Comparison of ENCODE assay signal across 29 mouse cellular contexts in genomic region chr7:133167903-133168302, GRCm38 (mm10). TPM values are rescaled to one million over a fixed set of nuclear protein-coding genes. Genes with fewer than 3 reads are reported as not detected.
"Had no signal": no experiment of that assay in that cellular context is flagged by ENCODE, and none has a peak within 500 bp of the region (broad histone marks: within the 10 kb centered on the region; RNA-seq: fewer than 3 reads in every experiment).

No protein-coding gene starts in this region.

- H3K4me3 ChIP-seq: embryonic facial prominence, embryonic 10.5 days; embryonic facial prominence, embryonic 12.5 days; embryonic facial prominence, embryonic 13.5 days; embryonic facial prominence, embryonic 15.5 days; erythroblast, embryonic 14.5 days; forebrain, embryonic 10.5 days; forebrain, embryonic 12.5 days; forebrain, embryonic 13.5 days; forebrain, embryonic 15.5 days; gastrocnemius, adult 2 months; heart, adult 2 months had no signal

- H3K36me3 ChIP-seq: embryonic facial prominence, embryonic 10.5 days; embryonic facial prominence, embryonic 12.5 days; embryonic facial prominence, embryonic 13.5 days; embryonic facial prominence, embryonic 15.5 days; forebrain, embryonic 10.5 days; forebrain, embryonic 12.5 days; forebrain, embryonic 15.5 days had no signal

- H3K27ac ChIP-seq: embryonic facial prominence, embryonic 10.5 days; embryonic facial prominence, embryonic 12.5 days; embryonic facial prominence, embryonic 13.5 days; embryonic facial prominence, embryonic 15.5 days; forebrain, embryonic 10.5 days; forebrain, embryonic 12.5 days; forebrain, embryonic 13.5 days; forebrain, embryonic 15.5 days; gastrocnemius, adult 2 months; heart, adult 2 months had no signal

- DNase-seq: cerebellum, adult 2 months; cerebellum, adult 8-10 months; cerebellum, adult 9-10 months; cerebellum, adult 9-11 months; cerebellum, postnatal 10 days; cerebellum, postnatal 14 days; cerebellum, postnatal 25 days; cerebellum, postnatal 36 days; embryo, embryonic 11 days; forebrain, postnatal 0 days; gastrocnemius, adult 2 months; gastrocnemius, postnatal 10 days; gastrocnemius, postnatal 14 days; gastrocnemius, postnatal 25 days; heart, adult 18-20 months; heart, adult 2 months had no signal

- H3K4me1 ChIP-seq: forebrain, embryonic 10.5 days; forebrain, embryonic 12.5 days had no signal

- H3K27me3 ChIP-seq: embryonic facial prominence, embryonic 12.5 days; embryonic facial prominence, embryonic 13.5 days; embryonic facial prominence, embryonic 15.5 days; forebrain, embryonic 12.5 days; forebrain, embryonic 13.5 days; forebrain, embryonic 15.5 days had no signal

- H3K9ac ChIP-seq: embryonic facial prominence, embryonic 12.5 days; embryonic facial prominence, embryonic 13.5 days; embryonic facial prominence, embryonic 15.5 days; forebrain, embryonic 12.5 days; forebrain, embryonic 13.5 days; forebrain, embryonic 15.5 days; forebrain, postnatal 0 days had no signal

- H3K4me2 ChIP-seq: embryonic facial prominence, embryonic 12.5 days; embryonic facial prominence, embryonic 13.5 days; embryonic facial prominence, embryonic 15.5 days; forebrain, embryonic 12.5 days; forebrain, embryonic 13.5 days; forebrain, embryonic 15.5 days had no signal

- H3K9me3 ChIP-seq: embryonic facial prominence, embryonic 10.5 days; embryonic facial prominence, embryonic 12.5 days; embryonic facial prominence, embryonic 13.5 days; embryonic facial prominence, embryonic 15.5 days; forebrain, embryonic 10.5 days; forebrain, embryonic 12.5 days; forebrain, embryonic 13.5 days; forebrain, embryonic 15.5 days had no signal

- ATAC-seq: forebrain, embryonic 13.5 days; forebrain, embryonic 14.5 days; forebrain, embryonic 15.5 days; forebrain, embryonic 16.5 days; forebrain, postnatal 0 days had no signal

RNA-seq across cellular contexts. Expression of gene Fgfr2, which starts 44.8 kb away (rescaled TPM):
- total RNA-seq: common myeloid progenitor, adult 5-6 weeks; granulocyte monocyte progenitor cell, adult 5-6 weeks had no signal
- polyA plus RNA-seq: erythroblast, embryonic 14.5 days had no signal
